Comparison of ENCODE assay signal across 19 mouse cellular contexts in the genomic region with DNA sequence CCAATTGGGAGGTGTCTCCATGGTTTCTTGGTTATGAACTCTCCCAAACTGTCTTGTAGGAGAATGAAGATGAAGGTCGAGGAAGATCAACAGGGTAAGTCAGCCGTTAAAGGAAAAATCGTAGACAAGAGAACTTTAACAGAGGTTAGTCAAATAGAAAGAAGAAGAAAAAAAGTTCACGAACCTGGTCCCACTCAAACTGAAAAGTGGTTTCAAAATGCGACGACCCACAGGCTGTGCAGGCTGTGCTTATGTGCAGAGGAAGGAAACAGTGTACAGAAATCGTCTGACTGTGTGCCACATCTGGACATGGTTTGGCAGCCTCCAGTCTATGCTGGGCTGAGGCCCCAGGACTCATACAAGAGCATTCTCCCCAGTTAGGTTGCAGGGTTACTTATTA. TPM values are rescaled to one million over a fixed set of nuclear protein-coding genes. Genes with fewer than 3 reads are reported as not detected.
"Had no signal": no experiment of that assay in that cellular context is flagged by ENCODE, and none has a peak within 500 bp of the region (broad histone marks: within the 10 kb centered on the region; RNA-seq: fewer than 3 reads in every experiment).

No protein-coding gene starts in this region.

- H3K4me3 ChIP-seq: limb, embryonic 12.5 days; limb, embryonic 15.5 days; midbrain, embryonic 12.5 days; myocyte; neural tube, embryonic 13.5 days had no signal

- H3K4me1 ChIP-seq: limb, embryonic 12.5 days; limb, embryonic 15.5 days; midbrain, embryonic 12.5 days had no signal

- DNase-seq: kidney, adult 18-20 months; kidney, postnatal 10 days; kidney, postnatal 36 days; left cerebral cortex, postnatal 4 days; liver, postnatal 0 days; lung, embryonic 14.5 days; right cerebral cortex, postnatal 4 days; thymus, adult 18-20 months; thymus, postnatal 36 days had no signal

- H3K27ac ChIP-seq: limb, embryonic 12.5 days; limb, embryonic 15.5 days; liver, embryonic 14.5 days; macrophage; midbrain, embryonic 12.5 days; neural tube, embryonic 13.5 days had no signal

- H3K9ac ChIP-seq: limb, embryonic 12.5 days; limb, embryonic 15.5 days; liver, embryonic 14.5 days; liver, postnatal 0 days; lung, embryonic 14.5 days; midbrain, embryonic 12.5 days; neural tube, embryonic 13.5 days had no signal

- H3K4me2 ChIP-seq: limb, embryonic 12.5 days; limb, embryonic 15.5 days; liver, embryonic 11.5 days; lung, embryonic 14.5 days; midbrain, embryonic 12.5 days; neural tube, embryonic 13.5 days had no signal

- H3K9me3 ChIP-seq: limb, embryonic 12.5 days; limb, embryonic 15.5 days; midbrain, embryonic 12.5 days; neural tube, embryonic 13.5 days had no signal

- H3K27me3 ChIP-seq: limb, embryonic 12.5 days; limb, embryonic 15.5 days; midbrain, embryonic 12.5 days; neural tube, embryonic 13.5 days had no signal

- ATAC-seq: liver, postnatal 0 days; lung, postnatal 0 days; midbrain, embryonic 16.5 days had no signal

- H3K36me3 ChIP-seq: limb, embryonic 12.5 days; limb, embryonic 15.5 days; midbrain, embryonic 12.5 days; neural tube, embryonic 13.5 days had no signal

RNA-seq across cellular contexts. Expression of gene Cd83, which starts 32.2 kb away (rescaled TPM):
- polyA plus RNA-seq: myocyte had no signal
